7 mouse cellular contexts compared by ENCODE assay signal in genomic region chr9:54169489-54169888, GRCm38 (mm10).
DNase-seq lines count a peak whose midpoint lies in the region; TF ChIP-seq lines count a peak whose summit lies in the region.

No protein-coding gene starts in this region.

- H3K9me3 ChIP-seq in MEL (replicated peaks; ENCODE audit: insufficient read depth, low read length) = no peaks in the 10 kb centered on the region

- H3K4me3 ChIP-seq in MEL (ENCODE audit: control insufficient read depth in 1 of 2, insufficient read depth in 1 of 2, low read depth in 2 of 2, low read length in 2 of 2) = no peak overlapping the region

- TF ChIP-seq EP300 in MEL (IDR thresholded peaks at IDR 0.05; ENCODE audit: low read depth in 1 of 2, low read length in 2 of 2) = no peak

- TF ChIP-seq RAD21 in MEL (IDR thresholded peaks at IDR 0.05; ENCODE audit: low read depth, low read length) = peak; percentile 19

- H3K9ac ChIP-seq in MEL (ENCODE audit: control insufficient read depth, low read depth, low read length, poor library complexity, severe bottlenecking) = no peak overlapping the region

- peak; percentile 10 to 31 (median 29); a peak in 2 of 6 replicates for TF ChIP-seq CTCF in MEL (IDR thresholded peaks at IDR 0.05 in 2 of 3, conservative IDR thresholded peaks at IDR 0.05 in 1 of 3; ENCODE audit: control insufficient read depth in 1 of 3, insufficient read depth in 1 of 3, low read depth in 2 of 3, low read length in 3 of 3, poor library complexity in 1 of 3, severe bottlenecking in 1 of 3)

- H3K27me3 ChIP-seq in MEL (ENCODE audit: control insufficient read depth in 1 of 2, insufficient read depth in 2 of 2, low read length in 2 of 2) = no peaks in the 10 kb centered on the region

- DNase-seq in layer of hippocampus, adult 18-20 months (ENCODE audit: low spot score in 2 of 2) = peak; percentile 22 to 67
- no peak for DNase-seq in layer of hippocampus, postnatal 36 days
- no peak for DNase-seq in MEL (ENCODE audit: low read depth, low spot score)
- peak; percentile 66 for DNase-seq in embryo, embryonic 10.5 days (ENCODE audit: low spot score)
- DNase-seq in left cerebral cortex, postnatal 14 days (ENCODE audit: low spot score in 2 of 2) = peak; percentile 52 to 62
- DNase-seq in urinary bladder, postnatal 36 days (ENCODE audit: low spot score in 2 of 2) = no peak
- no peak for DNase-seq in spleen, postnatal 36 days (ENCODE audit: low spot score in 2 of 2)

- intact Hi-C loops in left cerebral cortex, postnatal 14 days (cut with DNase I) = no loop called here

- H3K27ac ChIP-seq in MEL (ENCODE audit: control insufficient read depth, low read depth, low read length) = no peak overlapping the region

- H3K4me1 ChIP-seq in MEL (ENCODE audit: control insufficient read depth in 1 of 2, insufficient read depth in 2 of 2, low read length in 2 of 2) = no peaks in the 10 kb centered on the region

- no peaks in the 10 kb centered on the region for H3K36me3 ChIP-seq in MEL (ENCODE audit: control insufficient read depth in 1 of 2, insufficient read depth in 2 of 2, low read length in 2 of 2)

- no peak for TF ChIP-seq POLR2A in MEL (IDR thresholded peaks at IDR 0.05; ENCODE audit: control insufficient read depth in 1 of 2, insufficient read depth in 1 of 2, low read depth in 1 of 2, low read length in 2 of 2, poor library complexity in 1 of 2)

- H3K79me2 ChIP-seq in MEL (ENCODE audit: control insufficient read depth, insufficient read depth, low read length, poor library complexity) = no peaks in the 10 kb centered on the region

TF ChIP-seq in MEL, 35 proteins besides CTCF, POLR2A, EP300 and RAD21:
- TF ChIP-seq NRF1 (IDR thresholded peaks at IDR 0.05; ENCODE audit: insufficient read depth, low read depth, low read length, poor library complexity, severe bottlenecking) (no peak), SMC3 (IDR thresholded peaks at IDR 0.05; ENCODE audit: low read depth, low read length) (peak; percentile 14; the same call in 1 of the 2 replicates)

Comparison
In these comparisons a context has a peak if more than half of its experiments do, and no peak if none do; other contexts are left out.
1. DNase-seq: peak in layer of hippocampus, adult 18-20 months (2 of 2), embryo, embryonic 10.5 days (single experiment) and left cerebral cortex, postnatal 14 days (2 of 2); none in layer of hippocampus, postnatal 36 days (0 of 2), MEL (single experiment), urinary bladder, postnatal 36 days (0 of 2) and spleen, postnatal 36 days (0 of 2).